Mouse (Mus musculus) kidney, embryonic 16.5 days (tissue): ENCODE measurements around the gene Tsr3. TPM values are rescaled to one million over a fixed set of nuclear protein-coding genes. Genes with fewer than 3 reads are reported as not detected.
A peak's percentile ranks its signal among the peaks of the same experiment; 100 is the strongest.

Experiments used
- ATAC-seq: fragments of 200-750 bp; cut with Nextera tagmentation; 2 replicates; pipeline ENCODE4 v1.8.0; 2017; ENCODE audit warnings: moderate TSS enrichment; ENCODE audit not compliant: low FRiP score, low TSS enrichment
- H3K27ac ChIP-seq: fragments of 300-500 bp; sonication (generic); 2 replicates; pipeline ENCODE4 v1.5.1; 2014; ENCODE audit warnings: low read length
- H3K27me3 ChIP-seq: fragments of 300-500 bp; sonication (generic); 2 replicates; pipeline ENCODE4 v1.6.1; 2014; ENCODE audit warnings: low read length, control low read depth, mixed read lengths; ENCODE audit not compliant: insufficient read depth
- H3K36me3 ChIP-seq: fragments of 300-500 bp; sonication (generic); 2 replicates; pipeline ENCODE4 v1.6.1; 2014; ENCODE audit warnings: low read length, control low read depth, mixed read lengths; ENCODE audit not compliant: insufficient read depth
- H3K4me1 ChIP-seq: fragments of 300-500 bp; sonication (generic); 2 replicates; pipeline ENCODE4 v1.6.1; 2014; ENCODE audit warnings: low read length, control low read depth, mixed read lengths; ENCODE audit not compliant: insufficient read depth
- H3K4me2 ChIP-seq: fragments of 300-500 bp; sonication (generic); replicated peaks from 2 replicates; pipeline ENCODE4 v1.6.1; 2014; ENCODE audit warnings: low read depth, low read length
- H3K4me3 ChIP-seq: fragments of 300-500 bp; sonication (generic); 2 replicates; pipeline ENCODE4 v1.5.1; 2014; ENCODE audit warnings: mild to moderate bottlenecking, low read length
- H3K9ac ChIP-seq: fragments of 300-500 bp; sonication (generic); replicated peaks from 2 replicates; pipeline ENCODE4 v1.6.1; 2014; ENCODE audit warnings: low read length
- H3K9me3 ChIP-seq: fragments of 300-500 bp; sonication (generic); 2 replicates; pipeline ENCODE4 v1.6.1; 2016; ENCODE audit warnings: low read length, control low read depth
- WGBS: fragments of 180-500 bp; shearing (Covaris S2); extraction: QIAGEN DNeasy Blood & Tissue Kit; methylation state at CpG from one replicate; pipeline ENCODE4 v1.1.7; 2014; 5-methylcytosine and 5-hydroxymethylcytosine counted together
- polyA plus RNA-seq: library from polyadenylated mRNA; unstranded; fragments of >200 nt; fragmentation: Nextera tagmentation; extraction: Ambion mirVana; gene quantifications from 2 replicates; pipeline ENCODE4 v1.2.1, GENCODE M21; 2015

Tsr3 gene
- polyA plus RNA-seq, result 49.7 and 51.6 TPM in 2 replicates

GRCm38 (mm10) chr17:25239695-25240636, at the start of gene Tsr3, which contains the start of gene Gnptg:
Gene Tsr3, plus strand, starts transcription at chr17:25240170.
Gene Gnptg, minus strand, starts transcription at chr17:25240124.
- Histone ChIP-seq H3K4me1 (peaks cover 18% of the 10 kb centered on the region), H3K36me3 (peaks cover 28% of the 10 kb centered on the region), H3K9ac (peak within 1 kb of the TSS; percentile 89), H3K4me2 (peak within 1 kb of the TSS; percentile 75), H3K9me3 (no peaks in the 10 kb centered on the region), H3K27me3 (no peaks in the 10 kb centered on the region), H3K4me3 (peak within 1 kb of the TSS; percentile 98), H3K27ac (peak within 1 kb of the TSS; percentile 86)
- under 1% methylated on average over 80 of the region's 80 CpGs for WGBS
- ATAC-seq, result peak; percentile 88

DNA sequence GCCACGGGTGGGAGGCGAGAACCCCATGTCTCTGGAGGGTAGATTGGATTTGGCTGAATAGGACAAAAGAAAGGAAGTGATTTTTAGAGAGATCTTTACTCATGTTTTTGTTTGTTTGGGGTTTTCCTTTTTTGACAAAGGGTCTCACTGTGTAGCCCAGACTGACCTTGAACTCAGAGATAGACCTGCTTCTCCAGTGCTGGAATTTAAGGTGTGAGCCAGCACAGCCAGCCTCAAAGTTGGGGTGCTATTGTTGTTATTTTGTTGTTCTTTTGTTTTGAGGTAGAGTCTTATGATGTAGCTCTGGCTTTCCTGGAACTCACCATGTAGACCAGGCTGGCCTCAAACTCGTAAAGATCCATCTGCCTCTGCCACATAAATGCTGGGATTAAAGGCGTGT, 37.6 kb upstream of the Tsr3 start:
- Histone ChIP-seq H3K9me3 (no peaks in the 10 kb centered on the region), H3K4me3 (no peak overlapping the region), H3K4me1 (no peaks in the 10 kb centered on the region), H3K27me3 (no peaks in the 10 kb centered on the region), H3K27ac (no peak overlapping the region), H3K36me3 (peaks cover 62% of the 10 kb centered on the region), H3K4me2 (no peak overlapping the region), H3K9ac (no peak overlapping the region)
- no peak for ATAC-seq
- WGBS, result 93% methylated on average over 4 of the region's 4 CpGs

GRCm38 (mm10) chr17:25210006-25210405, 30.0 kb upstream of the Tsr3 start:
- WGBS, result 83% methylated on average over 4 of the region's 4 CpGs

DNA sequence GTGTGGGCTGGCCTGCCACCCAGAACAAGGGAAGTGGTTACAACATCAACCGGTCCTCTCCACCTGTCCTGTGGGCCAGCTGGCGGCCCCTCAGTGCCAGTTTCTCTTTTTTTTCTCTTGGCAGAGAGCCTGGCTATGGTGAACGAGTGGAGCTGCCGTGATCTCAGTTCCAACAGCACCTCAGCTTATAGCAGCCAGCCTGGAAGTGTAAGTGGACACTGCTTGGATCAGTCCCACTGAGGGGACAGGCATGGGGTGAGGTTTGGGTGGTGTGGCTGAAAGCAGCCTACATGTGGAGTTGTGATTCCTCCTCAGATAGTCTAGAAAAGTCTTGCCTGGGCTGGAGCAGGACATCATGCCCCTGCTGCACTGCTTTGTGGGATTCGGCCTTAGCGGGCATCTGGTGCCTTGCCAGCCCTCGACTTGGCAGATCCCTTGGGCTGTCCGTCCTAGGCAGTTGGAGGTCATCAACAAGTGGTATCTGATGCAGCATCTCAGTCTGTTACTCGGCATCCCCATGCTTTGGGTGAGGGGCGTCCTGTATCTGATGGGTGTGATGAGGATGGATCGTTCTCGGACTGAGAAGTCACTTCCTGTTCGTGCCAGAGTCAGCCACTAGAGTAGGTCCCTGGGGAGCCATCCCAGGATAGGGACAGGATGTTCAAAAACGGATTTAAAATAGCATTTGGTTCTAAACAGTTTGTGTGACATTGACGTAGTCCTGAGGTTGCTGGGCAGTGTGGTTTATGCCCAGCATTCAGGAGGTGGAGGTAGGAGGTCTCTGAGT, 29.1 kb upstream of the Tsr3 start:
- Histone ChIP-seq H3K4me3 (no peak overlapping the region), H3K27me3 (no peaks in the 10 kb centered on the region), H3K4me1 (no peaks in the 10 kb centered on the region), H3K27ac (no peak overlapping the region), H3K36me3 (peaks cover 78% of the 10 kb centered on the region), H3K4me2 (no peak overlapping the region), H3K9me3 (no peaks in the 10 kb centered on the region), H3K9ac (no peak overlapping the region; the same call in 1 of the 2 replicates)
- WGBS, result 79% methylated on average over 15 of the region's 15 CpGs
- no peak for ATAC-seq

More at GRCm38 (mm10) chr17:25210006-25210405, 30.0 kb upstream of the Tsr3 start:
- Histone ChIP-seq H3K9me3 (no peaks in the 10 kb centered on the region), H3K36me3 (peaks cover 80% of the 10 kb centered on the region), H3K9ac (no peak overlapping the region), H3K4me2 (no peak overlapping the region), H3K4me1 (no peaks in the 10 kb centered on the region), H3K27me3 (no peaks in the 10 kb centered on the region), H3K4me3 (no peak overlapping the region), H3K27ac (no peak overlapping the region)
- ATAC-seq, result no peak

- no peaks in the 10 kb centered on the region for H3K27me3 ChIP-seq
- H3K9me3 ChIP-seq, result no peaks in the 10 kb centered on the region
- no peak overlapping the region for H3K27ac ChIP-seq
- WGBS, result 88% methylated on average over 4 of the region's 4 CpGs
- H3K4me1 ChIP-seq, result no peaks in the 10 kb centered on the region
- no peak overlapping the region for H3K4me3 ChIP-seq
- H3K9ac ChIP-seq, result no peak overlapping the region
- H3K4me2 ChIP-seq, result no peak overlapping the region
- peaks cover 73% of the 10 kb centered on the region for H3K36me3 ChIP-seq
- ATAC-seq, result no peak
These were observed 28.3 kb upstream of the Tsr3 start for GRCm38 (mm10) chr17:25211705-25212104.

GRCm38 (mm10) chr17:25215431-25215830, 24.5 kb upstream of the Tsr3 start:
- H3K4me1 ChIP-seq, result no peaks in the 10 kb centered on the region
- no peak overlapping the region for H3K27ac ChIP-seq
- no peak for ATAC-seq
- no peak overlapping the region for H3K9ac ChIP-seq
- no peak overlapping the region for H3K4me3 ChIP-seq
- no peak overlapping the region for H3K4me2 ChIP-seq
- WGBS, result 82% methylated on average over 3 of the region's 3 CpGs
- H3K9me3 ChIP-seq, result no peaks in the 10 kb centered on the region
- H3K36me3 ChIP-seq, result peaks cover 49% of the 10 kb centered on the region
- H3K27me3 ChIP-seq, result no peaks in the 10 kb centered on the region

GRCm38 (mm10) chr17:25218967-25219366, 21.0 kb upstream of the Tsr3 start:
- no peak for ATAC-seq
- 92% methylated on average over 9 of the region's 9 CpGs for WGBS
- no peak overlapping the region for H3K27ac ChIP-seq

DNA sequence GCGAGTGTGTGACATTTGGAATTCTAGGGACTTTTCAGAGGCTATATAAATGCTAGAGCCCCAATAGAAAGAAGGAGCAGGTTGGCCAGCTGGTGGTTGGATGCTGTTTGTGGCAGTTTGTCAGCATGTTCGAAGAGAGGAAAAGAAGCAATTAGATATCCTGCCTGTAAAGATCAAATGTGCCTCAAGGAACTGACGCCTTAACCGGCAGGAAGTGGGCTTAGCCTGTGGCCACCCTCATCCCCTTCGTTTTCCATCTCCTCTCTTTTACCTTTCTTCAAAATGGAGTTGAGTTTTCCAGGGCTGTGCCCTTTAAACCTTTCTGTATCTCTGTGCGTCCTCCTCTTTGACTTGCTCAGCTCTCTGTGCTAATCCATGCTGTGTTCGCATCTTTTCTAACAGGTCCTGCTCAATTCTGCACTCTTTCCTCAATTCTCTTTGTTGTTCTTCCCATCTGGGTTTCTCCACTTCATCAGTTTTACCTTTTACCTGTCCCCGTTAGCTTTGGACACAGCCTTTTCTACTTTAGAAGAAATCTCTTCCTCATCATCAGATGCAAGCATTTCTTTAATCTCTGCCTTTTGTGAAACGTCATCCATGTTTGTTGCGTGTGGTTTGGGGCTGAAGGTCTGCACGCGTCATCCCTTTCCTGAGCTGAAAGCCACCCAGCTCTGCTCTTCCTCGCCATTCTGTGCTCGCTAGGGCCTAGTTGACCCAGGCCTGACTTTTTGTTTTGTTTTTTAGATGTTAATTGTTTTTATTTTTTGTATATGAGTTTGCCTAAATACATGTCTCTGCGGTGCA, 20.3 kb upstream of the Tsr3 start:
- Histone ChIP-seq H3K4me2 (no peak overlapping the region), H3K4me3 (no peak overlapping the region), H3K9ac (no peak overlapping the region), H3K27ac (no peak overlapping the region), H3K4me1 (peaks cover 9% of the 10 kb centered on the region), H3K36me3 (peaks cover 16% of the 10 kb centered on the region), H3K9me3 (no peaks in the 10 kb centered on the region), H3K27me3 (no peaks in the 10 kb centered on the region)
- ATAC-seq, result no peak
- 93% methylated on average over 15 of the region's 15 CpGs for WGBS

More at GRCm38 (mm10) chr17:25218967-25219366, 21.0 kb upstream of the Tsr3 start:
- Histone ChIP-seq H3K27me3 (no peaks in the 10 kb centered on the region), H3K4me3 (no peak overlapping the region), H3K4me2 (no peak overlapping the region), H3K9ac (no peak overlapping the region), H3K9me3 (no peaks in the 10 kb centered on the region), H3K4me1 (peaks cover 9% of the 10 kb centered on the region), H3K36me3 (peaks cover 23% of the 10 kb centered on the region)

DNA sequence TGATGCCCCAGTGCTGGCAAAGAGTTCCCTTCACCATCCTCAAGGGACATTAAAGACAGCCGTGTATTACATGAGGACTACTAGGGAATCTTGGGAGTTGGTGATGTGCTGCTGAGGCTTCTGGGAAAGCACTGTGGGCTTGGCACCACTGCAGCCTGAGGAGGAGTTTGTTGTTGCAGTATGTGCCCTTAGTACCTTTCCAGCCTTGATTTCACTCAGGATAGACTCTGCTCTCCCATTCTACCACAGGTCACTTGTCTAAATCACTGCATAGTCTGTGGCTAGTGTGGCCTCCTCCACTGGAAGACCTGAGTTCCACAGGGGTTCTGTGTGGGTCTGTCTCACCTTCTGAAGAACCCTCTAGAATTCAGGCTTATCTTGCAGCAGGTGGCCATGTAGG, 19.2 kb upstream of the Tsr3 start:
- Histone ChIP-seq H3K9ac (no peak overlapping the region), H3K9me3 (no peaks in the 10 kb centered on the region), H3K4me3 (no peak overlapping the region), H3K4me2 (no peak overlapping the region), H3K27me3 (no peaks in the 10 kb centered on the region), H3K36me3 (peaks cover 11% of the 10 kb centered on the region; the same call in 1 of the 2 replicates), H3K27ac (no peak overlapping the region), H3K4me1 (peaks cover 9% of the 10 kb centered on the region)
- 91% methylated on average over 1 of the region's 1 CpGs for WGBS
- no peak for ATAC-seq
